Mouse (Mus musculus) heart, postnatal 0 days (tissue): ENCODE measurements at regions not wholly inside any gene's neighbourhood (a gene's known extent, or its start where the extent isn't known, plus 50 kb on each side); places are given as distances from the start of the nearest gene placed in this dataset. TPM values are rescaled to one million over a fixed set of nuclear protein-coding genes. Genes with fewer than 3 reads are reported as not detected.

Experiments
- ATAC-seq: fragments of 200-750 bp; cut with Nextera tagmentation; 2 replicates; pipeline ENCODE4 v1.8.0; 2017; ENCODE audit warnings: low read depth, moderate number of reproducible peaks, moderate library complexity; ENCODE audit not compliant: insufficient read depth
- DNase-seq: peaks from one replicate; pipeline ENCODE4 v3.0.0-alpha.2; 2016; ENCODE audit warnings: low spot score
- H3K27ac ChIP-seq: fragments of 300-500 bp; sonication (generic); 2 replicates; pipeline ENCODE4 v1.5.1; 2014; ENCODE audit warnings: low read depth, mild to moderate bottlenecking
- H3K27me3 ChIP-seq: fragments of 300-500 bp; sonication (generic); 2 replicates; pipeline ENCODE4 v1.6.1; 2014; ENCODE audit warnings: low read length, mixed read lengths; ENCODE audit not compliant: control insufficient read depth, insufficient read depth
- H3K36me3 ChIP-seq: fragments of 300-500 bp; sonication (generic); replicated peaks from 2 replicates; pipeline ENCODE4 v1.6.1; 2014; ENCODE audit warnings: low read length, mixed read lengths; ENCODE audit not compliant: control insufficient read depth, insufficient read depth
- H3K4me1 ChIP-seq: fragments of 300-500 bp; sonication (generic); 2 replicates; pipeline ENCODE4 v1.6.1; 2014; ENCODE audit warnings: antibody characterized with exemption; ENCODE audit not compliant: control insufficient read depth, insufficient read depth
- H3K4me2 ChIP-seq: fragments of 300-500 bp; sonication (generic); 2 replicates; pipeline ENCODE4 v1.6.1; 2014; ENCODE audit warnings: low read depth, mild to moderate bottlenecking, low read length, moderate library complexity
- H3K4me3 ChIP-seq: fragments of 300-500 bp; sonication (generic); 2 replicates; pipeline ENCODE4 v1.5.1; 2014; ENCODE audit warnings: low read depth, low read length
- H3K9ac ChIP-seq: fragments of 300-500 bp; sonication (generic); replicated peaks from 2 replicates; pipeline ENCODE4 v1.6.1; 2014; ENCODE audit warnings: low read depth, low read length, mixed read lengths
- H3K9me3 ChIP-seq: fragments of 300-500 bp; sonication (generic); replicated peaks from 2 replicates; pipeline ENCODE4 v1.6.1; 2016; ENCODE audit warnings: low read length; ENCODE audit not compliant: control insufficient read depth
- CTCF ChIP-seq: IDR thresholded peaks from 2 replicates; pipeline ENCODE4 v1.5.1; 2016; ENCODE audit warnings: antibody characterized with exemption, control low read depth, low read depth
- EP300 ChIP-seq: IDR thresholded peaks from 2 replicates; pipeline ENCODE4 v1.6.1; 2016; ENCODE audit warnings: antibody characterized with exemption, low read depth
- WGBS: fragments of 180-500 bp; shearing (Covaris S2); extraction: QIAGEN DNeasy Blood & Tissue Kit; methylation state at CpG from one replicate; pipeline ENCODE4 v1.1.7; 2014; 5-methylcytosine and 5-hydroxymethylcytosine counted together
- microRNA counts: library from miRNA; unstranded; fragments of <30 nt; microRNA quantifications from one replicate; lab custom pipeline; 2015
- microRNA-seq: library from miRNA; unstranded; fragments of <30 nt; microRNA quantifications from one replicate; pipeline ENCODE4, GENCODE M21; 2016

- Histone ChIP-seq H3K27me3 (no peaks in the 10 kb centered on the region), H3K4me2 (no peak overlapping the region), H3K27ac (no peak overlapping the region), H3K9ac (no peak overlapping the region), H3K9me3 (no peaks in the 10 kb centered on the region), H3K36me3 (no peaks in the 10 kb centered on the region), H3K4me3 (no peak overlapping the region), H3K4me1 (no peaks in the 10 kb centered on the region)
- TF ChIP-seq CTCF (peak; percentile 86), EP300 (no peak)
- ATAC-seq, result peak; percentile 27; the same call in 1 of the 2 replicates
- WGBS, result 0% methylated on average over 1 of the region's 1 CpGs
- DNase-seq, result peak; percentile 62
Observed at GRCm38 (mm10) chr2:139381628-139382027, 112.1 kb upstream of the Sptlc3 start.

GRCm38 (mm10) chr2:139413559-139413958 lies 80.2 kb upstream of the Sptlc3 start:
- H3K9me3 ChIP-seq, result no peaks in the 10 kb centered on the region
- no peak for TF ChIP-seq CTCF
- no peak for TF ChIP-seq EP300
- no peak overlapping the region for H3K9ac ChIP-seq
- no peak overlapping the region for H3K4me2 ChIP-seq
- H3K36me3 ChIP-seq, result no peaks in the 10 kb centered on the region
- no peak for ATAC-seq
- DNase-seq, result no peak
- no peaks in the 10 kb centered on the region for H3K27me3 ChIP-seq
- H3K4me3 ChIP-seq, result no peak overlapping the region
- H3K4me1 ChIP-seq, result no peaks in the 10 kb centered on the region
- H3K27ac ChIP-seq, result no peak overlapping the region
- WGBS, result 63% methylated on average over 3 of the region's 3 CpGs

GRCm38 (mm10) chr2:139417506-139417905 lies 76.2 kb upstream of the Sptlc3 start:
- WGBS, result 28% methylated on average over 1 of the region's 1 CpGs
- Histone ChIP-seq H3K27ac (no peak overlapping the region), H3K27me3 (no peaks in the 10 kb centered on the region), H3K4me1 (no peaks in the 10 kb centered on the region), H3K4me3 (no peak overlapping the region), H3K4me2 (no peak overlapping the region), H3K9ac (no peak overlapping the region), H3K36me3 (no peaks in the 10 kb centered on the region), H3K9me3 (no peaks in the 10 kb centered on the region)
- no peak for TF ChIP-seq CTCF
- no peak for TF ChIP-seq EP300
- DNase-seq (no peak), ATAC-seq (no peak)

- WGBS, result 68% methylated on average over 3 of the region's 3 CpGs
- no peak overlapping the region for H3K27ac ChIP-seq
- H3K9ac ChIP-seq, result no peak overlapping the region
- H3K4me2 ChIP-seq, result no peak overlapping the region
- ATAC-seq, result no peak
- H3K9me3 ChIP-seq, result no peaks in the 10 kb centered on the region
- no peak overlapping the region for H3K4me3 ChIP-seq
- TF ChIP-seq EP300 (no peak), CTCF (no peak)
- DNase-seq, result no peak
- H3K36me3 ChIP-seq, result no peaks in the 10 kb centered on the region
- H3K4me1 ChIP-seq, result no peaks in the 10 kb centered on the region
- H3K27me3 ChIP-seq, result no peaks in the 10 kb centered on the region
Observed at GRCm38 (mm10) chr2:139422678-139423077, 71.0 kb upstream of the Sptlc3 start.

- 61% methylated on average over 2 of the region's 2 CpGs for WGBS
- Histone ChIP-seq H3K9ac (no peak overlapping the region), H3K4me2 (no peak overlapping the region), H3K4me3 (no peak overlapping the region), H3K36me3 (no peaks in the 10 kb centered on the region), H3K27ac (no peak overlapping the region), H3K27me3 (no peaks in the 10 kb centered on the region), H3K9me3 (no peaks in the 10 kb centered on the region), H3K4me1 (no peaks in the 10 kb centered on the region)
- DNase-seq, result no peak
- ATAC-seq, result no peak
- no peak for TF ChIP-seq EP300
- no peak for TF ChIP-seq CTCF
Observed at GRCm38 (mm10) chr2:139423413-139423812, 70.3 kb upstream of the Sptlc3 start.

MicroRNA genes in the stretch of these regions (microRNA counts, 519-probe panel; counts per million panel counts)
- not detected for microRNA mmu-miR-1952 (lab: Ali Mortazavi, UCI)

Small RNA genes in the stretch of these regions (microRNA-seq; reads per million reads assigned to microRNA genes)
- gene Mir1952, result not detected
